Mouse (Mus musculus) ES-E14 (cell line): Measurements from ENCODE around the gene Rbl1. TPM values are rescaled to one million over a fixed set of nuclear protein-coding genes. Genes with fewer than 3 reads are reported as not detected.
A peak's percentile ranks its signal among the peaks of the same experiment; 100 is the strongest.

ENCODE experiments used
- DNase-seq: peaks from one replicate; pipeline ENCODE4 v3.0.0-alpha.2; 2013; ENCODE audit warnings: low read depth, low spot score
- H3K27ac ChIP-seq: 2 replicates; pipeline ENCODE4 v1.5.1; 2012; ENCODE audit warnings: low read depth, mild to moderate bottlenecking, low read length, moderate library complexity, mixed read lengths; ENCODE audit not compliant: poor library complexity, insufficient read depth, severe bottlenecking
- H3K36me3 ChIP-seq: 2 replicates; pipeline ENCODE4 v1.6.1; 2012; ENCODE audit warnings: mild to moderate bottlenecking, low read length, moderate library complexity, mixed read lengths; ENCODE audit not compliant: control insufficient read depth, poor library complexity, insufficient read depth, severe bottlenecking
- H3K4me1 ChIP-seq, 2 experiments: fragments of 150-350 bp in 1 of 2; sonication (generic) in 1 of 2; 2 replicates each; pipeline ENCODE4 v1.6.1; 2012; ENCODE audit warnings: low read length in 2 of 2, mild to moderate bottlenecking in 1 of 2, mixed read lengths in 1 of 2; ENCODE audit not compliant: control insufficient read depth in 2 of 2, insufficient read depth in 2 of 2, poor library complexity in 1 of 2
- H3K4me3 ChIP-seq, 2 experiments: fragments of 150-350 bp in 1 of 2; sonication (generic) in 1 of 2; 2 replicates each; pipeline ENCODE4 v1.5.1; 2012; ENCODE audit warnings: low read length in 2 of 2, low read depth in 1 of 2, mild to moderate bottlenecking in 1 of 2, mixed read lengths in 1 of 2; ENCODE audit not compliant: insufficient read depth in 1 of 2, poor library complexity in 1 of 2, severe bottlenecking in 1 of 2
- H3K9ac ChIP-seq: 2 replicates; pipeline ENCODE4 v1.6.1; 2012; ENCODE audit warnings: low read depth, mild to moderate bottlenecking, low read length, mixed read lengths; ENCODE audit not compliant: poor library complexity, insufficient read depth, severe bottlenecking
- H3K9me3 ChIP-seq: fragments of 150-350 bp; sonication (generic); 2 replicates; pipeline ENCODE4 v1.6.1; 2012; ENCODE audit warnings: low read depth, mild to moderate bottlenecking, low read length; ENCODE audit not compliant: control insufficient read depth, insufficient read depth
- CHD2 ChIP-seq: IDR thresholded peaks from 2 replicates; pipeline ENCODE4 v1.6.1; 2014; ENCODE audit warnings: mild to moderate bottlenecking, low read depth, low read length, inconsistent platforms
- HCFC1 ChIP-seq: IDR thresholded peaks from 2 replicates; pipeline ENCODE4 v1.6.1; 2012; ENCODE audit warnings: low read length, inconsistent platforms, borderline replicate concordance; ENCODE audit not compliant: insufficient read depth
- MAFK ChIP-seq: IDR thresholded peaks from 2 replicates; pipeline ENCODE4 v1.6.1; 2014; ENCODE audit warnings: mild to moderate bottlenecking, low read depth, low read length, inconsistent platforms; ENCODE audit not compliant: insufficient read depth
- ZC3H11A ChIP-seq: IDR thresholded peaks from 2 replicates; pipeline ENCODE4 v1.6.1; 2012; ENCODE audit warnings: low read depth, mild to moderate bottlenecking, inconsistent platforms, low read length, borderline replicate concordance
- ZNF384 ChIP-seq: IDR thresholded peaks from 2 replicates; pipeline ENCODE4 v1.6.1; 2012; ENCODE audit warnings: low read depth, low read length, inconsistent platforms
- in situ Hi-C, 2 experiments: fragments of 600-800 bp; cut with MboI; formaldehyde crosslinking; loops; one replicate each; pipeline ENCODE4 v1.15.1; 2025; ENCODE audit warnings: low sequenced_read_pairs in 2 of 2, inconsistent platforms in 1 of 2; ENCODE audit not compliant: unreplicated experiment in 2 of 2
- total RNA-seq: library from RNA; depleted of rRNA; stranded (reverse); fragments of 300-350 nt; gene quantifications from 2 replicates; pipeline ENCODE4 v1.2.3, GENCODE M21; 2012

Gene Rbl1
- total RNA-seq, 1 experiment, result 10.5 TPM

GRCm38 (mm10) chr2:157187223-157187622 lies 17.1 kb downstream of the Rbl1 start:
- peaks cover 5 to 8% of the 10 kb centered on the region in 2 experiments; a peak in 3 of 4 replicates for H3K4me1 ChIP-seq
- no peak overlapping the region for H3K9ac ChIP-seq
- no peak overlapping the region for H3K4me3 ChIP-seq
- peaks cover 7% of the 10 kb centered on the region; the same call in 1 of the 2 replicates for H3K36me3 ChIP-seq
- in situ Hi-C loops, result no loop called here
- TF ChIP-seq CHD2 (no peak), MAFK (no peak), ZC3H11A (no peak), ZNF384 (no peak), HCFC1 (no peak)
- H3K9me3 ChIP-seq, result no peaks in the 10 kb centered on the region
- no peak overlapping the region for H3K27ac ChIP-seq
- DNase-seq, result no peak

GRCm38 (mm10) chr2:157186504-157186903 lies 17.8 kb downstream of the Rbl1 start:
- no peak overlapping the region for H3K4me3 ChIP-seq
- TF ChIP-seq ZC3H11A (no peak), MAFK (no peak), HCFC1 (no peak), CHD2 (no peak)
- peaks cover 7% of the 10 kb centered on the region; the same call in 1 of the 2 replicates for H3K36me3 ChIP-seq
- DNase-seq, result peak; percentile 50
- no peak overlapping the region for H3K27ac ChIP-seq
- in situ Hi-C loops, result no loop called here
- H3K4me1 ChIP-seq, result peaks cover 5 to 8% of the 10 kb centered on the region in 2 experiments; a peak in 3 of 4 replicates
- H3K9ac ChIP-seq, result no peak overlapping the region
- H3K9me3 ChIP-seq, result no peaks in the 10 kb centered on the region

- no peak for TF ChIP-seq HCFC1
- no peak for TF ChIP-seq CHD2
- no peak for TF ChIP-seq MAFK
- no peak for TF ChIP-seq ZC3H11A
- TF ChIP-seq ZNF384, result no peak
- no peak overlapping the region for H3K4me3 ChIP-seq
- H3K36me3 ChIP-seq, result peaks cover 4% of the 10 kb centered on the region; the same call in 1 of the 2 replicates
- in situ Hi-C loops, result no loop called here
- no peak for DNase-seq
- H3K9ac ChIP-seq, result no peak overlapping the region
- peaks cover 5 to 8% of the 10 kb centered on the region in 2 experiments; a peak in 3 of 4 replicates for H3K4me1 ChIP-seq
- no peak overlapping the region for H3K27ac ChIP-seq
- H3K9me3 ChIP-seq, result no peaks in the 10 kb centered on the region
Measured at GRCm38 (mm10) chr2:157185022-157185660, 19.2 kb downstream of the Rbl1 start.

- Histone ChIP-seq H3K27ac (no peak overlapping the region), H3K36me3 (peaks cover 3% of the 10 kb centered on the region; the same call in 1 of the 2 replicates), H3K9me3 (no peaks in the 10 kb centered on the region), H3K4me3 (no peak overlapping the region), H3K9ac (no peak overlapping the region), H3K4me1 (no peaks in the 10 kb centered on the region)
- no peak for DNase-seq
- in situ Hi-C loops, result no loop called here
- TF ChIP-seq ZC3H11A (no peak), ZNF384 (no peak)
Measured at GRCm38 (mm10) chr2:157178167-157178566, 26.2 kb downstream of the Rbl1 start.
